Mouse (Mus musculus) fibroblast of lung, adult 2 months (primary cell): ENCODE measurements around the gene Srms.

Source experiments
- DNase-seq: peaks from one replicate; pipeline ENCODE4 v3.0.0-alpha.2; 2011; ENCODE audit warnings: low read depth

The Srms gene

GRCm38 (mm10) chr2:181160821-181161220 lies 52.2 kb downstream of the Srms start:
- DNase-seq, result no peak

- no peak for DNase-seq
Measured at GRCm38 (mm10) chr2:181159771-181160170, 53.2 kb downstream of the Srms start.

GRCm38 (mm10) chr2:181159091-181159514 lies 53.9 kb downstream of the Srms start:
- no peak for DNase-seq

- no peak for DNase-seq
Measured at GRCm38 (mm10) chr2:181158471-181158870, 54.5 kb downstream of the Srms start.

- peak; percentile 7 for DNase-seq
Measured at GRCm38 (mm10) chr2:181157716-181158302, 55.2 kb downstream of the Srms start.

GRCm38 (mm10) chr2:181157180-181157579 lies 55.8 kb downstream of the Srms start:
- no peak for DNase-seq

GRCm38 (mm10) chr2:181156248-181157121 lies 56.5 kb downstream of the Srms start, which contains the start of gene Eef1a2:
Gene Eef1a2 (minus strand): TSS chr2:181157014.
- DNase-seq, result no peak

GRCm38 (mm10) chr2:181155801-181156200 lies 57.2 kb downstream of the Srms start:
- DNase-seq, result no peak
